Mouse (Mus musculus) adrenal gland, adult 8-10 months (tissue): ENCODE data around the gene Spaca3. TPM values are rescaled to one million over a fixed set of nuclear protein-coding genes. Genes with fewer than 3 reads are reported as not detected.

Experiments
- DNase-seq: peaks from one replicate; pipeline ENCODE4 v3.0.0; 2022
- total RNA-seq, 4 experiments: library from RNA; stranded (reverse); gene quantifications; 2 replicates each; pipeline ENCODE4 v1.2.4; 2022

Spaca3 gene
- total RNA-seq: not detected

GRCm38 (mm10) chr11:80858065-80858464 is at the start of gene Spaca3:
TSS of gene Spaca3 (plus strand) at chr11:80858365.
- no peak for DNase-seq

- DNase-seq: peak; percentile 58
Measured at GRCm38 (mm10) chr11:80808551-80809070, 49.6 kb upstream of the Spaca3 start.

GRCm38 (mm10) chr11:80809666-80809992 is 48.5 kb upstream of the Spaca3 start:
- no peak for DNase-seq

GRCm38 (mm10) chr11:80809993-80810821 is 48.0 kb upstream of the Spaca3 start, which contains the start of gene Tmem98:
TSS of gene Tmem98 (plus strand) at chr11:80810175.
- peak; percentile 57 for DNase-seq

- no peak for DNase-seq
Measured at GRCm38 (mm10) chr11:80811156-80811555, 47.0 kb upstream of the Spaca3 start.

- no peak for DNase-seq
Measured at GRCm38 (mm10) chr11:80815354-80815753, 42.8 kb upstream of the Spaca3 start.

- DNase-seq: peak; percentile 62
Measured at GRCm38 (mm10) chr11:80818060-80818697, 40.0 kb upstream of the Spaca3 start.

GRCm38 (mm10) chr11:80820085-80820484 is 38.1 kb upstream of the Spaca3 start:
- DNase-seq: no peak

GRCm38 (mm10) chr11:80821296-80821695 is 36.9 kb upstream of the Spaca3 start:
- no peak for DNase-seq

- no peak for DNase-seq
Measured at GRCm38 (mm10) chr11:80821794-80822193, 36.4 kb upstream of the Spaca3 start.

- no peak for DNase-seq
Measured at GRCm38 (mm10) chr11:80835395-80835794, 22.8 kb upstream of the Spaca3 start.

- DNase-seq: no peak
Measured at GRCm38 (mm10) chr11:80835841-80836240, 22.3 kb upstream of the Spaca3 start.

- DNase-seq: no peak
Measured at GRCm38 (mm10) chr11:80838724-80839123, 19.4 kb upstream of the Spaca3 start.

- DNase-seq: no peak
Measured at GRCm38 (mm10) chr11:80843435-80843834, 14.7 kb upstream of the Spaca3 start.

- DNase-seq: no peak
Measured at GRCm38 (mm10) chr11:80845486-80845885, 12.7 kb upstream of the Spaca3 start.

GRCm38 (mm10) chr11:80846115-80846514 is 12.1 kb upstream of the Spaca3 start:
- no peak for DNase-seq

GRCm38 (mm10) chr11:80848131-80848530 is 10.0 kb upstream of the Spaca3 start:
- no peak for DNase-seq

- no peak for DNase-seq
Measured at GRCm38 (mm10) chr11:80851859-80852258, 6.3 kb upstream of the Spaca3 start.

- no peak for DNase-seq
Measured at GRCm38 (mm10) chr11:80853014-80853413, 5.2 kb upstream of the Spaca3 start.

- no peak for DNase-seq
Measured at GRCm38 (mm10) chr11:80854430-80854829, 3.7 kb upstream of the Spaca3 start.

GRCm38 (mm10) chr11:80854908-80855307 is 3.3 kb upstream of the Spaca3 start:
- no peak for DNase-seq

- DNase-seq: no peak
Measured at GRCm38 (mm10) chr11:80856827-80857226, 1.3 kb upstream of the Spaca3 start.

GRCm38 (mm10) chr11:80862941-80863340 is 4.8 kb downstream of the Spaca3 start:
- DNase-seq: peak; percentile 38

GRCm38 (mm10) chr11:80868039-80868438 is 9.9 kb downstream of the Spaca3 start:
- DNase-seq: no peak
